Mouse (Mus musculus) kidney, embryonic 16.5 days (tissue): ENCODE measurements around the gene Gm4707. TPM values are rescaled to one million over a fixed set of nuclear protein-coding genes. Genes with fewer than 3 reads are reported as not detected.

Experiments
- ATAC-seq: fragments of 200-750 bp; cut with Nextera tagmentation; 2 replicates; pipeline ENCODE4 v1.8.0; 2017; ENCODE audit warnings: moderate TSS enrichment; ENCODE audit not compliant: low FRiP score, low TSS enrichment
- H3K27ac ChIP-seq: fragments of 300-500 bp; sonication (generic); 2 replicates; pipeline ENCODE4 v1.5.1; 2014; ENCODE audit warnings: low read length
- H3K27me3 ChIP-seq: fragments of 300-500 bp; sonication (generic); 2 replicates; pipeline ENCODE4 v1.6.1; 2014; ENCODE audit warnings: low read length, control low read depth, mixed read lengths; ENCODE audit not compliant: insufficient read depth
- H3K36me3 ChIP-seq: fragments of 300-500 bp; sonication (generic); 2 replicates; pipeline ENCODE4 v1.6.1; 2014; ENCODE audit warnings: low read length, control low read depth, mixed read lengths; ENCODE audit not compliant: insufficient read depth
- H3K4me1 ChIP-seq: fragments of 300-500 bp; sonication (generic); 2 replicates; pipeline ENCODE4 v1.6.1; 2014; ENCODE audit warnings: low read length, control low read depth, mixed read lengths; ENCODE audit not compliant: insufficient read depth
- H3K4me2 ChIP-seq: fragments of 300-500 bp; sonication (generic); replicated peaks from 2 replicates; pipeline ENCODE4 v1.6.1; 2014; ENCODE audit warnings: low read depth, low read length
- H3K4me3 ChIP-seq: fragments of 300-500 bp; sonication (generic); 2 replicates; pipeline ENCODE4 v1.5.1; 2014; ENCODE audit warnings: mild to moderate bottlenecking, low read length
- H3K9ac ChIP-seq: fragments of 300-500 bp; sonication (generic); replicated peaks from 2 replicates; pipeline ENCODE4 v1.6.1; 2014; ENCODE audit warnings: low read length
- H3K9me3 ChIP-seq: fragments of 300-500 bp; sonication (generic); 2 replicates; pipeline ENCODE4 v1.6.1; 2016; ENCODE audit warnings: low read length, control low read depth
- WGBS: fragments of 180-500 bp; shearing (Covaris S2); extraction: QIAGEN DNeasy Blood & Tissue Kit; methylation state at CpG from one replicate; pipeline ENCODE4 v1.1.7; 2014; 5-methylcytosine and 5-hydroxymethylcytosine counted together
- polyA plus RNA-seq: library from polyadenylated mRNA; unstranded; fragments of >200 nt; fragmentation: Nextera tagmentation; extraction: Ambion mirVana; gene quantifications from 2 replicates; pipeline ENCODE4 v1.2.1, GENCODE M21; 2015

Gene Gm4707
- 2.7 and 5.7 TPM in 2 replicates for polyA plus RNA-seq

GRCm38 (mm10) chr17:71459818-71460217 is at the start of gene Gm4707:
Gm4707 (minus strand) TSS chr17:71459918.
- Histone ChIP-seq H3K9ac (no peak within 1 kb of the TSS), H3K36me3 (peaks cover 37% of the 10 kb centered on the region), H3K27ac (no peak within 1 kb of the TSS), H3K4me1 (no peaks in the 10 kb centered on the region), H3K9me3 (no peaks in the 10 kb centered on the region), H3K27me3 (no peaks in the 10 kb centered on the region), H3K4me3 (no peak within 1 kb of the TSS), H3K4me2 (no peak within 1 kb of the TSS)
- 94% methylated on average over 2 of the region's 2 CpGs for WGBS
- no peak for ATAC-seq

GRCm38 (mm10) chr17:71506832-71507231 is 47.1 kb upstream of the Gm4707 start:
- no peak for ATAC-seq
- no peak overlapping the region for H3K4me2 ChIP-seq

GRCm38 (mm10) chr17:71495784-71496183 is 36.1 kb upstream of the Gm4707 start:
- Histone ChIP-seq H3K9me3 (no peaks in the 10 kb centered on the region), H3K4me2 (no peak overlapping the region), H3K4me1 (peaks cover 7% of the 10 kb centered on the region; the same call in 1 of the 2 replicates), H3K36me3 (peaks cover 54% of the 10 kb centered on the region), H3K9ac (no peak overlapping the region), H3K4me3 (no peak overlapping the region), H3K27ac (no peak overlapping the region), H3K27me3 (no peaks in the 10 kb centered on the region)
- no peak for ATAC-seq
- WGBS, result 83% methylated on average over 4 of the region's 4 CpGs

More at GRCm38 (mm10) chr17:71506832-71507231, 47.1 kb upstream of the Gm4707 start:
- no peaks in the 10 kb centered on the region for H3K27me3 ChIP-seq
- H3K4me3 ChIP-seq, result no peak overlapping the region
- WGBS, result 90% methylated on average over 8 of the region's 8 CpGs
- no peak overlapping the region for H3K9ac ChIP-seq
- no peaks in the 10 kb centered on the region for H3K4me1 ChIP-seq
- peaks cover 52% of the 10 kb centered on the region for H3K36me3 ChIP-seq
- no peak overlapping the region for H3K27ac ChIP-seq
- H3K9me3 ChIP-seq, result no peaks in the 10 kb centered on the region

- Histone ChIP-seq H3K9me3 (no peaks in the 10 kb centered on the region), H3K27me3 (no peaks in the 10 kb centered on the region), H3K4me2 (no peak overlapping the region), H3K4me1 (peaks cover 14% of the 10 kb centered on the region), H3K27ac (peak overlapping the region; percentile 68; the same call in 1 of the 2 replicates), H3K4me3 (no peak overlapping the region), H3K9ac (no peak overlapping the region), H3K36me3 (peaks cover 19% of the 10 kb centered on the region)
- no peak for ATAC-seq
- WGBS, result 28% methylated on average over 4 of the region's 4 CpGs
These were observed 31.6 kb upstream of the Gm4707 start for GRCm38 (mm10) chr17:71491332-71491686.

- Histone ChIP-seq H3K27me3 (no peaks in the 10 kb centered on the region), H3K36me3 (peaks cover 14% of the 10 kb centered on the region), H3K4me3 (no peak overlapping the region), H3K4me2 (no peak overlapping the region), H3K9me3 (no peaks in the 10 kb centered on the region), H3K9ac (no peak overlapping the region), H3K27ac (peak overlapping the region; percentile 68), H3K4me1 (peaks cover 19% of the 10 kb centered on the region)
- ATAC-seq, result no peak
- 60% methylated on average over 9 of the region's 9 CpGs for WGBS
These were observed 31.1 kb upstream of the Gm4707 start for GRCm38 (mm10) chr17:71490666-71491331.

GRCm38 (mm10) chr17:71489703-71490461 is 30.2 kb upstream of the Gm4707 start:
- H3K27ac ChIP-seq, result no peak overlapping the region
- H3K27me3 ChIP-seq, result no peaks in the 10 kb centered on the region
- peaks cover 26% of the 10 kb centered on the region for H3K4me1 ChIP-seq
- 86% methylated on average over 9 of the region's 9 CpGs for WGBS
- no peak overlapping the region for H3K4me3 ChIP-seq
- ATAC-seq, result no peak
- no peaks in the 10 kb centered on the region for H3K9me3 ChIP-seq
- H3K9ac ChIP-seq, result no peak overlapping the region
- no peak overlapping the region for H3K4me2 ChIP-seq
- H3K36me3 ChIP-seq, result peaks cover 4% of the 10 kb centered on the region

GRCm38 (mm10) chr17:71486231-71486851 is 26.6 kb upstream of the Gm4707 start:
- peak overlapping the region; percentile 93 for H3K27ac ChIP-seq
- no peaks in the 10 kb centered on the region for H3K9me3 ChIP-seq
- H3K4me1 ChIP-seq, result peaks cover 24% of the 10 kb centered on the region
- H3K4me3 ChIP-seq, result peak overlapping the region; percentile 25
- no peaks in the 10 kb centered on the region for H3K36me3 ChIP-seq
- WGBS, result 3% methylated on average over 8 of the region's 8 CpGs
- no peaks in the 10 kb centered on the region for H3K27me3 ChIP-seq
- peak; percentile 75 for ATAC-seq
- peak overlapping the region; percentile 46 for H3K4me2 ChIP-seq
- peak overlapping the region; percentile 51 for H3K9ac ChIP-seq

GRCm38 (mm10) chr17:71485791-71486230 is 26.1 kb upstream of the Gm4707 start:
- H3K9ac ChIP-seq, result peak overlapping the region; percentile 51
- ATAC-seq, result peak; percentile 49

GRCm38 (mm10) chr17:71484711-71485110 is 25.0 kb upstream of the Gm4707 start:
- no peak overlapping the region for H3K27ac ChIP-seq
- ATAC-seq, result no peak

More at GRCm38 (mm10) chr17:71485791-71486230, 26.1 kb upstream of the Gm4707 start:
- Histone ChIP-seq H3K36me3 (no peaks in the 10 kb centered on the region), H3K27ac (peak overlapping the region; percentile 93), H3K9me3 (no peaks in the 10 kb centered on the region), H3K4me3 (peak overlapping the region; percentile 25), H3K27me3 (no peaks in the 10 kb centered on the region), H3K4me1 (peaks cover 19% of the 10 kb centered on the region), H3K4me2 (peak overlapping the region; percentile 46)
- 19% methylated on average over 12 of the region's 12 CpGs for WGBS

More at GRCm38 (mm10) chr17:71484711-71485110, 25.0 kb upstream of the Gm4707 start:
- H3K4me3 ChIP-seq, result no peak overlapping the region
- peaks cover 21% of the 10 kb centered on the region for H3K4me1 ChIP-seq
- no peak overlapping the region for H3K9ac ChIP-seq
- H3K4me2 ChIP-seq, result no peak overlapping the region
- no peaks in the 10 kb centered on the region for H3K27me3 ChIP-seq
- no peaks in the 10 kb centered on the region for H3K36me3 ChIP-seq
- H3K9me3 ChIP-seq, result no peaks in the 10 kb centered on the region
- 91% methylated on average over 5 of the region's 5 CpGs for WGBS
